7 mouse cellular contexts compared by ENCODE assay signal in the genomic region with DNA sequence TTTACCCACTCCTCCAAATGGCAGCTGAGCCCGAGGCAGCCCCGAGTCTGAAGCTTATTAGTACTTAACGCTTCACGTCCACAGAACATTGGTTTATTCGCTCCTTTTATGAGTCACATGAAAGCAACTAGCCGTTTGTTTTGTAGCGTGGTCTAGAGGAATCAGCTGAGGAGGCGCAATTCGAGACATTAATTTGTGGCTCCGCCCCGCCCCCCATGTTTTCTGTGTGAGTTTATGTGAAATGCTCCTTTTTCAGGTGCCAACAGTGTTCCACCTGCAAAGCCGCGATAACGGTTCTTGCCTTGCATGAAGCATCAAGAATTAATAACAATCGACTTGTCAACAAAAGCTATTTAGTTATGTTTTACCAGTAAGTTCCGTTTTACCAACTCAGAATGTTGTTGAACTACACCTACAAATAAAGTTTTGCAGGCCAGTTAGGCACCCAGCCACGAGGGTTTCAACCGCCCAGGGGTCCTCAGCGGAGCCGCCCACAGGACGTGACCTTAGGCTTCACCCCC. TPM values are rescaled to one million over a fixed set of nuclear protein-coding genes. Genes with fewer than 3 reads are reported as not detected.
A peak's percentile ranks its signal among the peaks of the same experiment; 100 is the strongest.
DNase-seq lines count a peak whose midpoint lies in the region; ATAC-seq lines count a peak whose summit lies in the region.

No protein-coding gene starts in this region.

- no peaks in the 10 kb centered on the region for H3K4me1 ChIP-seq in embryonic facial prominence, embryonic 11.5 days (ENCODE audit: control insufficient read depth, insufficient read depth, low read length)
- peaks cover 5% of the 10 kb centered on the region for H3K4me1 ChIP-seq in intestine, embryonic 14.5 days (replicated peaks; ENCODE audit: control insufficient read depth, insufficient read depth, low read length)

- DNase-seq in 3T3-L1 (ENCODE audit: low read depth, low spot score) (peak; percentile 56), 416B (ENCODE audit: low read depth) (peak; percentile 76)
- peak; percentile 73 for DNase-seq in embryonic facial prominence, embryonic 11.5 days (ENCODE audit: low spot score)
- DNase-seq in intestine, embryonic 14.5 days (ENCODE audit: low spot score), result no peak
- DNase-seq in right cerebral cortex, postnatal 25 days, result no peak

- peak overlapping the region; percentile 53 for H3K4me3 ChIP-seq in embryonic facial prominence, embryonic 11.5 days (ENCODE audit: low read depth, low read length)
- H3K4me3 ChIP-seq in intestine, embryonic 14.5 days (ENCODE audit: low read depth, low read length), result peak overlapping the region; percentile 68

- H3K36me3 ChIP-seq in embryonic facial prominence, embryonic 11.5 days (replicated peaks; ENCODE audit: control insufficient read depth, insufficient read depth, low read depth, low read length), result peaks cover 3% of the 10 kb centered on the region
- H3K36me3 ChIP-seq in intestine, embryonic 14.5 days (ENCODE audit: control insufficient read depth, insufficient read depth, low read length), result peaks cover 22% of the 10 kb centered on the region

- H3K27ac ChIP-seq in embryonic facial prominence, embryonic 11.5 days (replicated peaks; ENCODE audit: low read depth, low read length), result peak overlapping the region; percentile 84
- H3K27ac ChIP-seq in intestine, embryonic 14.5 days (ENCODE audit: low read depth), result peak overlapping the region; percentile 93

- WGBS in embryonic facial prominence, embryonic 11.5 days, result 7% methylated on average over 21 of the region's 21 CpGs
- 4% methylated on average over 21 of the region's 21 CpGs for WGBS in intestine, embryonic 14.5 days

- H3K27me3 ChIP-seq in embryonic facial prominence, embryonic 11.5 days (ENCODE audit: control insufficient read depth, insufficient read depth, low read length), result no peaks in the 10 kb centered on the region
- H3K27me3 ChIP-seq in intestine, embryonic 14.5 days (replicated peaks; ENCODE audit: control insufficient read depth, insufficient read depth, low read length), result no peaks in the 10 kb centered on the region

- H3K9me3 ChIP-seq in embryonic facial prominence, embryonic 11.5 days (replicated peaks; ENCODE audit: control insufficient read depth, low read length), result no peaks in the 10 kb centered on the region
- no peaks in the 10 kb centered on the region for H3K9me3 ChIP-seq in intestine, embryonic 14.5 days (ENCODE audit: control insufficient read depth, low read length)

- H3K4me2 ChIP-seq in embryonic facial prominence, embryonic 11.5 days (ENCODE audit: low read depth, low read length), result peak overlapping the region; percentile 88
- H3K4me2 ChIP-seq in intestine, embryonic 14.5 days (ENCODE audit: low read length), result peak overlapping the region; percentile 82

- no peak for ATAC-seq in embryonic facial prominence, embryonic 11.5 days (replicated peaks; ENCODE audit: insufficient number of reproducible peaks, low FRiP score, low TSS enrichment, low read depth)
- 0 out of 2 replicates have a peak, but pooled peaks have one; percentile 11 for ATAC-seq in intestine, embryonic 14.5 days (replicated peaks; ENCODE audit: low FRiP score, low TSS enrichment, low read depth)
- peak; percentile 22 for ATAC-seq in megakaryocyte progenitor cell, adult 5-6 weeks (replicated peaks; ENCODE audit: poor library complexity)
- no peak for ATAC-seq in granulocyte monocyte progenitor cell, adult 5-6 weeks (replicated peaks; ENCODE audit: poor library complexity, severe bottlenecking)

- peak overlapping the region; percentile 85 for H3K9ac ChIP-seq in embryonic facial prominence, embryonic 11.5 days (replicated peaks; ENCODE audit: low read length)
- peak overlapping the region; percentile 84 for H3K9ac ChIP-seq in intestine, embryonic 14.5 days (ENCODE audit: low read length)

RNA-seq across cellular contexts. Expression of a gene that starts 0.9 kb away (rescaled TPM):
- polyA plus RNA-seq in embryonic facial prominence, embryonic 11.5 days (2014; fragmentation: Nextera tagmentation; extraction: Ambion mirVana), result 43.4 and 50.2 TPM in 2 replicates
- 57.9 and 58.2 TPM in 2 replicates for polyA plus RNA-seq in intestine, embryonic 14.5 days (2014; fragmentation: Nextera tagmentation; extraction: Ambion mirVana)
- total RNA-seq in megakaryocyte progenitor cell, adult 5-6 weeks (2015), result 62.1 and 62.7 TPM in 2 replicates
- total RNA-seq in megakaryocyte progenitor cell, adult 5-6 weeks (2017), result 90.7 and 94.0 TPM in 2 replicates
- 70.3 and 79.6 TPM in 2 replicates for total RNA-seq in granulocyte monocyte progenitor cell, adult 5-6 weeks (2014; fragmentation: Nextera tagmentation)
- 85.8 and 93.8 TPM in 2 replicates for total RNA-seq in granulocyte monocyte progenitor cell, adult 5-6 weeks (2017)

RNA-seq across cellular contexts. Expression of a gene that starts 23.8 kb away (rescaled TPM):
- polyA plus RNA-seq in embryonic facial prominence, embryonic 11.5 days (2014; fragmentation: Nextera tagmentation; extraction: Ambion mirVana), result 28.4 and 31.5 TPM in 2 replicates
- 14.5 and 19.0 TPM in 2 replicates for polyA plus RNA-seq in intestine, embryonic 14.5 days (2014; fragmentation: Nextera tagmentation; extraction: Ambion mirVana)
- total RNA-seq in megakaryocyte progenitor cell, adult 5-6 weeks (2015), result 1.2 and 2.1 TPM in 2 replicates
- 0.29 and 1.2 TPM in 2 replicates for total RNA-seq in megakaryocyte progenitor cell, adult 5-6 weeks (2017)
- total RNA-seq in granulocyte monocyte progenitor cell, adult 5-6 weeks (2014; fragmentation: Nextera tagmentation), result 0.77 and 1.0 TPM in 2 replicates
- total RNA-seq in granulocyte monocyte progenitor cell, adult 5-6 weeks (2017), result 1.2 and 2.1 TPM in 2 replicates

RNA-seq across cellular contexts. Expression of a gene that starts 36.2 kb away (rescaled TPM):
- polyA plus RNA-seq in embryonic facial prominence, embryonic 11.5 days (2014; fragmentation: Nextera tagmentation; extraction: Ambion mirVana), result 118 and 121 TPM in 2 replicates
- polyA plus RNA-seq in intestine, embryonic 14.5 days (2014; fragmentation: Nextera tagmentation; extraction: Ambion mirVana), result 89.6 and 99.5 TPM in 2 replicates
- 57.3 and 76.3 TPM in 2 replicates for total RNA-seq in megakaryocyte progenitor cell, adult 5-6 weeks (2015)
- total RNA-seq in megakaryocyte progenitor cell, adult 5-6 weeks (2017), result 62.1 and 66.6 TPM in 2 replicates
- 69.5 and 89.4 TPM in 2 replicates for total RNA-seq in granulocyte monocyte progenitor cell, adult 5-6 weeks (2014; fragmentation: Nextera tagmentation)
- 57.4 and 68.2 TPM in 2 replicates for total RNA-seq in granulocyte monocyte progenitor cell, adult 5-6 weeks (2017)

RNA-seq across cellular contexts. Expression of a gene that starts 52.3 kb away (rescaled TPM):
- polyA plus RNA-seq in embryonic facial prominence, embryonic 11.5 days (2014; fragmentation: Nextera tagmentation; extraction: Ambion mirVana), result 5.1 and 7.7 TPM in 2 replicates
- 6.6 and 7.1 TPM in 2 replicates for polyA plus RNA-seq in intestine, embryonic 14.5 days (2014; fragmentation: Nextera tagmentation; extraction: Ambion mirVana)
- total RNA-seq in megakaryocyte progenitor cell, adult 5-6 weeks (2015), result 6.9 and 14.0 TPM in 2 replicates
- total RNA-seq in megakaryocyte progenitor cell, adult 5-6 weeks (2017), result 5.1 TPM in 2 replicates
- 5.8 and 9.9 TPM in 2 replicates for total RNA-seq in granulocyte monocyte progenitor cell, adult 5-6 weeks (2014; fragmentation: Nextera tagmentation)
- 3.6 and 4.3 TPM in 2 replicates for total RNA-seq in granulocyte monocyte progenitor cell, adult 5-6 weeks (2017)

Comparison
In these comparisons a context has a peak if more than half of its experiments do, and no peak if none do; other contexts are left out.
1. DNase-seq: peak in 3T3-L1 (single experiment), 416B (single experiment) and embryonic facial prominence, embryonic 11.5 days (single experiment); none in intestine, embryonic 14.5 days (single experiment) and right cerebral cortex, postnatal 25 days (single experiment).
2. ATAC-seq: peak in intestine, embryonic 14.5 days (single experiment) and megakaryocyte progenitor cell, adult 5-6 weeks (single experiment); none in embryonic facial prominence, embryonic 11.5 days (single experiment) and granulocyte monocyte progenitor cell, adult 5-6 weeks (single experiment).